Mouse (Mus musculus): ENCODE measurements around the gene Kremen1. TPM values are rescaled to one million over a fixed set of nuclear protein-coding genes. Genes with fewer than 3 reads are reported as not detected.

Kremen1 gene
- total and polyA plus RNA-seq, 3 experiments: 5.0 to 11.8 (median 7.3) TPM

- TF ChIP-seq CTCF (conservative IDR thresholded peaks at IDR 0.05 in 1 of 2, IDR thresholded peaks at IDR 0.05 in 1 of 2; ENCODE audit: low read depth in 2 of 2, low read length in 2 of 2): peak in 1 of 2 experiments; percentile 62; a peak in 2 of 4 replicates
- peak; percentile 5 for TF ChIP-seq RAD21 (IDR thresholded peaks at IDR 0.05; ENCODE audit: low read depth, low read length)
- TF ChIP-seq RCOR1 (conservative IDR thresholded peaks at IDR 0.05; ENCODE audit: low read depth, low read length): no peak
- TF ChIP-seq SMC3 (IDR thresholded peaks at IDR 0.05; ENCODE audit: low read depth, low read length): peak; percentile 43; the same call in 1 of the 2 replicates
These were observed 45.9 kb upstream of the Kremen1 start for GRCm38 (mm10) chr11:5307024-5307905.

GRCm38 (mm10) chr11:5306017-5306416, 44.7 kb upstream of the Kremen1 start:
- Histone ChIP-seq H3K9me3 (replicated peaks; ENCODE audit: low read length) (no peaks in the 10 kb centered on the region), H3K27me3 (replicated peaks) (no peaks in the 10 kb centered on the region), H3K27ac (ENCODE audit: insufficient read depth, low read depth) (no peak overlapping the region), H3K36me3 (replicated peaks in 1 of 2; ENCODE audit: control insufficient read depth in 1 of 2, insufficient read depth in 1 of 2, low read length in 1 of 2) (peaks cover 0 to 2% of the 10 kb centered on the region in 2 experiments), H3K4me2 (ENCODE audit: insufficient read depth, low read depth, poor library complexity, severe bottlenecking) (no peak overlapping the region), H3K4me1 (ENCODE audit: control insufficient read depth in 1 of 2, insufficient read depth in 2 of 2) (no peaks in the 10 kb centered on the region), H3K79me2 (replicated peaks; ENCODE audit: control insufficient read depth, extremely low read depth, insufficient read depth, poor library complexity, severe bottlenecking) (no peaks in the 10 kb centered on the region), H3K9ac (ENCODE audit: insufficient read depth, low read depth) (no peak overlapping the region), H3K4me3 (replicated peaks in 1 of 3; ENCODE audit: low read depth in 2 of 3, low read length in 2 of 3, poor library complexity in 1 of 3) (no peak overlapping the region)
- DNase-seq (ENCODE audit: extremely low read depth): no peak
- dilution Hi-C loops (cut with MboI; ENCODE audit: extremely low pct_ligation_motif_present, extremely low pct_unique_long_range_greater_than_20kb, low sequenced_read_pairs) (no loop called here), in situ Hi-C loops (cut with MboI; ENCODE audit: low pct_ligation_motif_present, low pct_unique_long_range_greater_than_20kb, low sequenced_read_pairs) (no loop called here)
- no peak for TF ChIP-seq NELFE (IDR thresholded peaks at IDR 0.05; ENCODE audit: low read depth, low read length)
- no peak for TF ChIP-seq E2F4 (IDR thresholded peaks at IDR 0.05; ENCODE audit: insufficient replicate concordance, low read depth, low read length)
- TF ChIP-seq ZC3H11A (IDR thresholded peaks at IDR 0.05; ENCODE audit: low read depth, low read length): no peak
- TF ChIP-seq POLR2A (IDR thresholded peaks at IDR 0.05; ENCODE audit: low read depth, low read length): no peak
- no peak for TF ChIP-seq ZNF384 (IDR thresholded peaks at IDR 0.05; ENCODE audit: low read depth, low read length)
- no peak for TF ChIP-seq CHD2 (IDR thresholded peaks at IDR 0.05; ENCODE audit: low read length)

More at GRCm38 (mm10) chr11:5307024-5307905, 45.9 kb upstream of the Kremen1 start:
- Histone ChIP-seq H3K27ac (ENCODE audit: insufficient read depth, low read depth) (no peak overlapping the region), H3K4me1 (ENCODE audit: control insufficient read depth in 1 of 2, insufficient read depth in 2 of 2) (no peaks in the 10 kb centered on the region), H3K9me3 (replicated peaks; ENCODE audit: low read length) (no peaks in the 10 kb centered on the region), H3K4me2 (ENCODE audit: insufficient read depth, low read depth, poor library complexity, severe bottlenecking) (peak overlapping the region; percentile 7; the same call in 1 of the 2 replicates), H3K36me3 (replicated peaks in 1 of 2; ENCODE audit: control insufficient read depth in 1 of 2, insufficient read depth in 1 of 2, low read length in 1 of 2) (peaks cover 0 to 2% of the 10 kb centered on the region in 2 experiments), H3K9ac (ENCODE audit: insufficient read depth, low read depth) (no peak overlapping the region), H3K4me3 (replicated peaks in 1 of 3; ENCODE audit: low read depth in 2 of 3, low read length in 2 of 3, poor library complexity in 1 of 3) (no peak overlapping the region), H3K27me3 (replicated peaks) (no peaks in the 10 kb centered on the region), H3K79me2 (replicated peaks; ENCODE audit: control insufficient read depth, extremely low read depth, insufficient read depth, poor library complexity, severe bottlenecking) (no peaks in the 10 kb centered on the region)
- in situ Hi-C loops (cut with MboI; ENCODE audit: low pct_ligation_motif_present, low pct_unique_long_range_greater_than_20kb, low sequenced_read_pairs): no loop called here
- DNase-seq (ENCODE audit: extremely low read depth): no peak
- dilution Hi-C loops (cut with MboI; ENCODE audit: extremely low pct_ligation_motif_present, extremely low pct_unique_long_range_greater_than_20kb, low sequenced_read_pairs): no loop called here

- Histone ChIP-seq H3K9me3 (replicated peaks; ENCODE audit: low read length) (no peaks in the 10 kb centered on the region), H3K9ac (ENCODE audit: insufficient read depth, low read depth) (no peak overlapping the region), H3K36me3 (replicated peaks in 1 of 2; ENCODE audit: control insufficient read depth in 1 of 2, insufficient read depth in 1 of 2, low read length in 1 of 2) (peaks cover 0 to 2% of the 10 kb centered on the region in 2 experiments), H3K27ac (ENCODE audit: insufficient read depth, low read depth) (no peak overlapping the region), H3K4me1 (ENCODE audit: control insufficient read depth in 1 of 2, insufficient read depth in 2 of 2) (no peaks in the 10 kb centered on the region), H3K27me3 (replicated peaks) (no peaks in the 10 kb centered on the region), H3K4me2 (ENCODE audit: insufficient read depth, low read depth, poor library complexity, severe bottlenecking) (no peak overlapping the region), H3K4me3 (replicated peaks in 1 of 3; ENCODE audit: low read depth in 2 of 3, low read length in 2 of 3, poor library complexity in 1 of 3) (no peak overlapping the region), H3K79me2 (replicated peaks; ENCODE audit: control insufficient read depth, extremely low read depth, insufficient read depth, poor library complexity, severe bottlenecking) (no peaks in the 10 kb centered on the region)
- dilution Hi-C loops (cut with MboI; ENCODE audit: extremely low pct_ligation_motif_present, extremely low pct_unique_long_range_greater_than_20kb, low sequenced_read_pairs) (no loop called here), in situ Hi-C loops (cut with MboI; ENCODE audit: low pct_ligation_motif_present, low pct_unique_long_range_greater_than_20kb, low sequenced_read_pairs) (no loop called here)
- no peak for DNase-seq (ENCODE audit: extremely low read depth)
- no peak for TF ChIP-seq POLR2A (IDR thresholded peaks at IDR 0.05; ENCODE audit: low read depth, low read length)
- TF ChIP-seq ZNF384 (IDR thresholded peaks at IDR 0.05; ENCODE audit: low read depth, low read length): no peak
- TF ChIP-seq TCF12 (IDR thresholded peaks at IDR 0.05; ENCODE audit: low read depth, low read length): no peak
- no peak for TF ChIP-seq ZC3H11A (IDR thresholded peaks at IDR 0.05; ENCODE audit: low read depth, low read length)
- TF ChIP-seq MYC (IDR thresholded peaks at IDR 0.05; ENCODE audit: low read depth, low read length): no peak
- TF ChIP-seq MEF2A (IDR thresholded peaks at IDR 0.05; ENCODE audit: borderline replicate concordance, low read depth, low read length): no peak
- no peak for TF ChIP-seq RAD21 (IDR thresholded peaks at IDR 0.05; ENCODE audit: low read depth, low read length)
- no peak for TF ChIP-seq NRF1 (IDR thresholded peaks at IDR 0.05; ENCODE audit: low read depth, low read length)
- TF ChIP-seq ZKSCAN1 (IDR thresholded peaks at IDR 0.05; ENCODE audit: borderline replicate concordance, low read depth, low read length): no peak
- TF ChIP-seq HCFC1 (IDR thresholded peaks at IDR 0.05; ENCODE audit: low read depth, low read length): no peak
- no peak for TF ChIP-seq UBTF (IDR thresholded peaks at IDR 0.05; ENCODE audit: low read depth, low read length)
- no peak for TF ChIP-seq EP300 (IDR thresholded peaks at IDR 0.05; ENCODE audit: low read length)
- TF ChIP-seq ZMIZ1 (IDR thresholded peaks at IDR 0.05; ENCODE audit: low read depth, low read length): no peak
- no peak for TF ChIP-seq E2F4 (IDR thresholded peaks at IDR 0.05; ENCODE audit: insufficient replicate concordance, low read depth, low read length)
These were observed 43.2 kb upstream of the Kremen1 start for GRCm38 (mm10) chr11:5304526-5304925.

All from CH12.LX (cell line).